Mouse (Mus musculus) MN1 (cell line): ENCODE measurements at regions not wholly inside any gene's neighbourhood (a gene's known extent, or its start where the extent isn't known, plus 50 kb on each side); places are given as distances from the start of the nearest gene placed in this dataset.

Experiments
- DNase-seq: peaks from one replicate; pipeline ENCODE4 v3.0.0-alpha.2; 2016; ENCODE audit warnings: low spot score

DNA sequence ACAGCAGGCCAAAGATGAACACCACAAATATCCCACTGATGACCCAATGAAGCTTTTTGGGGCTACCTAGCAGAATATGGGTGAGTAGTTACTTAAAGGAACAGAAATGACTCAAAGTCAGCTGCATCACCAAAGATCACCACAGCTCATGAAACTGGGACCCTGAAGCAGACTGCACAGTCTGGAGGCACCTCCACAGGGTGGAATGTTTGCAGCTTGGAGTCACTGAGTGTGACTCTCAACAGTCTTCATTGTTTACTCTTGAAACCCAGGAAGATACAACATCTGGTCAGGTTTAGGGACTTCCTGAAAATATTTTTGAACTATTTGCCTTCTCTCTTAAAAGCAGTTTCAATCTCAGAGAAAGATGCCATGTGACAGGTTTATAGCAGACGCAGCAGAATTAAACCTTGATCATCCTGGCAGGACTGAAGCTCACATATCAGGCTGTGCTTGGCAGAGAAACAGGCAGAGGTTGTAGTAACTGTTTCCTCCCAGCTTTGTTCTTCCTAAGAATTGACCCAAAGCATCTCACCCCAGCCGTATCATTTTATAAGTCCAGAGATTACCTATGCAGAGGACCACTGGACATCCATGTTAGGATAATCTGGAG lies 944.1 kb upstream of the Adgrl4 start:
- no peak for DNase-seq

DNA sequence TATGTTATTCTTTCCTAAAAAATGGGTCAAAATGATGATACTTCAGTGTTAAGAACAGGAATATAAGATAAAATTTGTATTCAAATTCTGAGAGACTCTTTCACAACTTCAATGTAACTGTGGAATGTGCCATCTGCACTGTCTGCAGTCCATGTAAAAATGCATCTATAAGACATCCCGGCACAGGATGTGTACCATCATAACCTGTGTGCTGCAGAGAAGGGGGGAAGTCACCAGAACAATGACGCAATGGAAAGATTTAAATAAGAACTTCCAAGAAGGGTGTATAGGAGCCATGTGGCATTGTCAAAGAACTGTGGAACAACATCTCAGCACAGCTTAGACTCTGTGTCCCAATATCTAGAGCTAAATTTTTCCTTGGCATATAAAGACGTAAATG lies 906.7 kb upstream of the Adgrl4 start:
- no peak for DNase-seq

- DNase-seq: no peak
Measured at GRCm38 (mm10) chr3:150543118-150543517, 894.6 kb upstream of the Adgrl4 start.

GRCm38 (mm10) chr3:150588474-150588873 lies 849.2 kb upstream of the Adgrl4 start:
- DNase-seq: no peak

DNA sequence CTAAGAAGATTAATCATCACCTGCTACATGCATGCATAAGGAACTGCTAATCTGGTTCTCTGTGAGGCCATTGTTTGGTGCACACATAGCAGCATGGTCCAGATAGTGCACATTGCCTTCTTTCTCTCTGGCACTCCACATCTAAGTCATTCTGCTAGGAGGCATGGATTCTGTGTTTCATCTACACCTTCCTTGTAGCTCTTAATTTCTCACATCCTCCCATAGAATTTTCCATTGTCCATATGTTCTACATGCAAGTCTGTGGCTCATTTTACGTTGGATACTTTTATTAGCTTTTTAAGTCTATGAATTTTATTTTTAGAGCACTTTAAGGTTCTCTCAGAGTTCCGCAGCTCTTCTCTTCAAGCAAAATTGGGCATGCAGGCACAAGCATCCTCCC lies 846.7 kb upstream of the Adgrl4 start:
- DNase-seq: no peak

DNA sequence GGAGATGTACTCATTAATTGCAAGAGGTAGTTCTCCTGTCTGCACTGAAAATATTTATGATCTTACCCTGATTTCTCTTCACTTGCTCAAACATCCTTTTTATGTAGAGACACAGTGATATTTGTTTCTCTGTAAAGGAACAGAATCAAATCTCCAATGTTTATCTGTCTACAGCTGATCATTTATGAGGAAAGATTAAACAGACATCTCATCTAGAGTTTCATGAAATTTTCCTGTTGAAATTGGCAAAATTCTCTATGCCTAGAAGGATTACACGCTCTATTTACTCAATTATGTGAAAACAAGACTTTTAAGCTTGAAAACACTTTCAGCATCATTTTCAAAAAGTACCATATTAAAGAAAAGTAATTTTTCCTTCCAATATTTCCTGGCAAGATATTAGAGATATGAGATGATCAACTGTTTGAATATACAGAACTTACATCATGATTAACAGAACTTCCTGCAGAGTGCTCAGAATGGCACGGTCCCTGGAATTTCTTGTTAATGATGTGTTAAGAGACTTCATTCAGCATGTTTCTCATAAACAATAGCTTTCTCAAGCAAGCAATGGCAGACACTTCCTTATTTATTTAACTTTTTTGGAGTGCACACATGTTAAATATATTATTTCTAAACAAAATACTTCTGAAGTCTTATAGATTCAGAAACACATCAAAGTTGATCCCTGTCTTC lies 834.1 kb upstream of the Adgrl4 start:
- DNase-seq: no peak

DNA sequence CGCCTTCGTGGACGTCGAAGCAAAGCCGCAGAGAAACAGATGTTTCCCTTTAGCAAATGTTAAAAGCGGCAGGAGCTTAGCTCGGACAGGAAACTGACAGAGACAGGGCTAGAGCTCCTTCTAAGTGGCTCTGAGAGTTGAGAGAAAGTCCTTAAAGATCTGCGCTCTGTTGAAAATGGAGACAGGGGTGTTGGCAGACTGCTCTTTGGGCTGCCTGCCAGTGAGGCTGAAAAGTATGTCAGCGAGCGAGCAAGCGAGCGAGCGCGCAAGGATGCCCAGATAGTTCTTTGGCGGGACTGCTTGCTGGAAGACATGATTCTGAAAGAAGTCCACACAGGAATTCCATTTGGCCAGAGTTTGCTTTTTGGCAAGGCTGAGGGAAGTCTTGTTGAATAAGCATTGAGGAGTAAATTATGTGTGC lies 827.0 kb upstream of the Adgrl4 start:
- no peak for DNase-seq

- DNase-seq: no peak
Measured at GRCm38 (mm10) chr3:150637544-150637943, 800.1 kb upstream of the Adgrl4 start.

GRCm38 (mm10) chr3:150640004-150640676 lies 797.5 kb upstream of the Adgrl4 start:
- DNase-seq: no peak

DNA sequence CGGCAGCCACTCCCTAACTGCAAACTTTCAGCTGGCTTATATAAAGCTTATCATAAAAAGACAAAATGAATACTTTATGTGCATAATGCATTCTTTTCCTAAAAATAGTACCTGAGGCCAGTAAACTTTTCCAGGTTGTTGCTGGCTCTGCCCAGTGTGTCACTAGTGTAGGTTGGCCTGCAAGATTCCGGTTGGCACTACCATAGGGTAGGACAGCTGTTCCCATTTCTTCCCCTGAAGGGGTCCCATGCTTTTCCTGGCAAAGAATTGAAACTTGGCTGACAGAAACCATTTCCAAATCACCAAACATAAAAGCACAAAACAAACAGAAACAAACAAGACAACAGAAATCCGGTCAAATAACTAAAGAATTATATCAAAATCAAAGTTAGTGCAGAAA lies 789.6 kb upstream of the Adgrl4 start:
- no peak for DNase-seq

DNA sequence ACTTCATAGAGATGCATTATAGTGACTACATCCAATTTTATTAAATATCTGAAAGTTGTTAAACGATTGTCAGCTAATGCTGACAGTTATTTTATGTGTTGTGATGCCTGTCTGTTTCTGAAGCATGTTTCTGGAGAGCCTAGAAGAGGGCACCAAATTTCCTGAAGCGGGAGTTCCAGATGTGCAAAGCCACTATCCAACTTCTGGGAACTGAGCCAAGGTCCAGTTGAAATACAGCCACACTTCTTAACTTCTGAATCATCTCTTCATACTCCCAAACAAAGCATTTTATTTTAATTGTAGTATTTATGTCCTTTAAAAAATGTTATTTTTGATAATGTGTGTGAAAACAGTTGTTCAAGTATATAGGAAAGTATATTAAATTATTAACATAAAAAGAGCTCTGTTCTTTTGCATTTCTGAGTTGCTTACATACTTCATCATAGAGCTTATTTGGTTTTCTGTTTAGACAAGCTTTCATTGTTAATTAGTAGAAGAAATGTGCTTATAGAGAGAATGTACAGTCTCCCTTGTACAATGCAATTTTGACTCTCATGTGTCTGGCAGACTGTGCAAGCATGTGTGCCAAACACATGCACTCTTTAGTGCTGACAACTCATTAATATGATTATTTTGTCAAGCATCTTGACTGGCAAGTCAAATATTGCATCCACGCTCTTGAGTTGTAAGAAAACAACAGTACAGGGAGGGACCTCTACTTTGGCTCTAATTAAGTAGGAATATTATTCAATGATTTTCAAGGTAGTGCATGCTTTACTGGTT lies 787.7 kb upstream of the Adgrl4 start:
- peak; percentile 8 for DNase-seq

GRCm38 (mm10) chr3:150695751-150696150 lies 741.9 kb upstream of the Adgrl4 start:
- DNase-seq: no peak

- no peak for DNase-seq
Measured at GRCm38 (mm10) chr3:150699990-150700389, 737.7 kb upstream of the Adgrl4 start.
